Mouse (Mus musculus) yolk sac, embryonic 10.5 days (tissue): ENCODE results near the gene Car2.

Experiments
- DNase-seq: peaks from one replicate; pipeline ENCODE4 v3.0.0-alpha.2; 2017; ENCODE audit warnings: low spot score

Gene Car2

DNA sequence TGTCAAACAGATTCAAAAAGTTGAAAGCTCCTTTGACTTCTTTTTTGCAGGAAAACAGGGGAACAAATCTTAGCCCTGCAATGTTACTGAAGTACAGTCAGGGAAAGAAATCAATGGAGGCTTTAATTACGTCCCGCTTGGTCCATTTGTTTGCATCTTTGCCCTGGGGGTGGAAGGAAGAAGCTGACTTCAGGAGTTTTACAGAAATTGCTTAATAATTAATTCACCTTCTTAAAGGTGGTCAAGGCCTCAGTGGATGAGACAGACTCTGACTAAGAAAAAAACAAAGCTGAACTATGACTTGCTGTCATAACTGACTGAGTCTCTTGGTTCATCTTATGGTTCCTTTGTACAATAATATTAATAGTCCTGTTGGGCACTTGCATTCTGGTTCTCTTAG lies 59.6 kb downstream of the Car2 start:
- DNase-seq: no peak

DNA sequence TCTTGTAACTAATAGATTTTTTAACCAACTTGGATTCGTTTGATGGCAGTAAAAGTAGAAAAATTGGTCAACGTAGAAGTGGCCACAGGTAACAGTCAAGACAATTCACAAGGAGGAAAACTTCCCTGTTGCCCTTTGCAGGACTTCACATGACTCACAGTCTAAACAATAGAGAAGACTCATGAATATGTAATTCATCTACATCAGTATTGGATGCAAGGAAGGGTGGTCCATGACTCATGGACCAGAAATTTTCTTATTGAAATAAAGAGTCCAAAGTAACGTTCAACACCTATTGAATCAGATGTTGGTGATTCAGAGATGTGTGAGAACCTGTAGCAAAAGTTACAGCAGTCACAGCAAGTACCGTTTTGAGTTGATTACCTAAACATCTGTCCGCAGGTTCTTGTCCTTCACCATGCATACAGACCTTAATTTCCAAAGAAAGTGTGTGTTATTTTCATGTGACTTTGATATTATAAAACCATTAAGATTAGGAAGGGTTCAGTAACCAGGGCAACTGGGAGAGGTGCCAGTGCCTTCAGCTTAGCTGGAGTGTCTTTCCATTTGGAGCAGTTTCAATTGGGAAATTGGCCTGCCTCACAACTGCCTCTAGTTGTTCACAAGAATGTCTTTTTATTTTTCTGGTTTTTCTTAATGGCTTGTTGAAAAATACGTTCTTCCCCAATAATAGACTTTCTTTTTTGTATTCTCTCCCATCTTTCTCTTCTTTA lies 62.2 kb downstream of the Car2 start:
- no peak for DNase-seq

DNA sequence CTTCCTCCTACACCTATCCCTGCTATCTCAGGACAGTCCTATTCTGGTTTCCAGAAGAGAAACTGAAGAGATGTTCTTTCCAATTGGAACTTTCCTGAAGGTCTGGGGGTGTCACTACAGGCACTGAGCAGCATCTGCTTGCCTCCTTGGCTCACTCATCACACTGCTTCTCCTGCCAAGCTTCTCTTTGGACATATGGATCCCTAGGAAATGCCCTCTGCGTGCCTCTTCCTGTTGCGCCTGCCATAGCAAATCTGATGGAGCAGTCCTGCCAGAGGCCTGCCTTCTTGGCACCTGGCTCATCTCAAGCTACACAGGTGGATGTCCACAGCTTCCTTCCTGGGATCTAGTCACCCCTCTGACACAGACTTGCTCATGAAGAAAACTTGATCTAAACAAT lies 64.0 kb downstream of the Car2 start:
- no peak for DNase-seq
